Mouse (Mus musculus): ENCODE measurements around the gene Srsf7.
"Not testable (repeated sequence)": the region's sequence is repeated elsewhere in the genome, so short reads cannot be mapped to it uniquely, and the experiment has no call there.

Srsf7 gene

DNA sequence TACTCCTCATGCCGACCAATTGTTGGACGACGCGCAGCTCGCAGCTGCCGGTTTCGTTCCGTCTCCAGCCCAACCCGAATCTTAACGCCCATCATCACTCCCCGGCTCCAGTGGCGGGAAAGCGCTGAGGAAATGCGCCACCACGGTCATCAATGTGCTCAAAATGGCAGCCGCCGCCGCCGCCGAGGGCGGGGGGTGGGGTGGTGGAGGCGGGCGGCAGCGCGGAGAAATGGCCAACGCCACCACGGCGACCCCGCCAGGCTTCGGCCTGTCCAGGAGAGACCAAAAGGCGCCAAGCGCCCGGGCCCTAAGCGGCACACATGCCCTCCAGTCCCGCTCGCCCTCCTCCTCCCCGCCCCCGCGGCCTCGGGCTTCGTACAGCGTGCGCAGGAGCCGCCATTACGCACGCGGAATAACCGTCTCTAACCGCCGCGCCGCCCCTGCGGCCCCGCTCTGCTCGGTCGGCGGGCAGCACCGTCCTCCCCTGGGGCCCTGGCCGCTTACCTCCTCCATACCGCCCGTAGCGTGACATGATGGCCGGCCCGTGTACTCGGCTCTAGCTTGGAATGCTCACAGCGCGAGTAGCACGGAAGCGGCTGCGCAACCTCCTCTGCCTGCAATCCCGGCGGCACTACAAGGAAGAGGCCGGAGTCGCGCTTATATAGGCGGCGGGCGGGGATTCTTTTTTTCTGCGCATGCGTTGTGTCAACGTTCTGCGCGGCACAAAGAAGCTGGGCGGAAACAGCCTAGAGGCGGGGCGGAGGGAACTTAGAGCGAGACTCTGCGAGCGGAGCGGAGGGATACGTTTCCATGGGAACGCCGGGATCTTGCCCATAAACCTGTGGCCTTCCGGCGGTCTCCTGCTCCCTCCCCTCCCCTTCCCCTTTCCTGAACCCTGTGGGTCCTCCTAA is at the start of gene Srsf7, which contains the start of gene Ttc39d:
Gene Srsf7, minus strand, starts transcription at position 637 of the 911 bp plus-strand sequence.
Gene Ttc39d, plus strand, starts transcription at position 790 of the 911 bp plus-strand sequence.
- peak; percentile 94 to 98 for DNase-seq (ENCODE audit: low spot score in 2 of 2)

DNA sequence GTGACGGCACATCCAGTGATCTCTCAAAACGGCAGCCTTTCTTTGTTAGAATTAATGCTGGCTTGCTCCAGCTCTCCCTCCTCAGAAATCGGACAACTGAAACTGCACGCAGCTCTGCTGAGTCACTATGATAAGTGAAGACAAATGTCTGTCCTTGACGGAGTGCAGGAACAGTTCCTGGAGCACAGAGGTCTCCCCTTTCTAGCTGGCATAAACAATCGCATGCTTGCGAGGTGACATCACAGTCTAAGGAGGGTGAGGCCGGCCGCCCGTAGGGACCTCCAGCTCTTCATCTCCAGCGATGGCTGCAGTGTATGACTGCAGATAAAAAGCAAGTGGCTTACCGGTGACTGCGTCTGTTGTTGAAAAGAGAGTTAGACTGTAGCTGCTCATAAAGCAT is 48.1 kb upstream of the Srsf7 start:
- DNase-seq (ENCODE audit: low spot score in 2 of 2): no peak

DNA sequence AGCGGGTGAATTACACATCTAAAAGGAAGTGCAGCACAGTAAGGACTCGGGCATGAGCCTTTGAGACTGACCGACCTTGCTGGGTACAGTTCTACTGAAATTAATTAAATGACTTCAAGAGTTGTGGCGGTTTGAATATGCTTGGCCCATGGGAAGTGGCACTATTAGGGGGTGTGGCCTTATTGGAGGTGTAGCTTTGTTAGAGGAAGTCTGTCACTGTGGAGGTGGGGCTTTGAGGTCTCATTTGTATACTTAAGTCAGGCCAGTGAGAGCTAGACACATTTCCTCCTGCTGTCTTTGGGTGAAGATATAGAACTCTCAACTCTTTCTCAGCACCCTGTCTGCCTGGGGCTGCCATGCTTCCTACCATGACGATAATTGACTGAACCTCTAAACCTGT is 47.3 kb upstream of the Srsf7 start:
- no peak for DNase-seq (ENCODE audit: low spot score in 2 of 2)

DNA sequence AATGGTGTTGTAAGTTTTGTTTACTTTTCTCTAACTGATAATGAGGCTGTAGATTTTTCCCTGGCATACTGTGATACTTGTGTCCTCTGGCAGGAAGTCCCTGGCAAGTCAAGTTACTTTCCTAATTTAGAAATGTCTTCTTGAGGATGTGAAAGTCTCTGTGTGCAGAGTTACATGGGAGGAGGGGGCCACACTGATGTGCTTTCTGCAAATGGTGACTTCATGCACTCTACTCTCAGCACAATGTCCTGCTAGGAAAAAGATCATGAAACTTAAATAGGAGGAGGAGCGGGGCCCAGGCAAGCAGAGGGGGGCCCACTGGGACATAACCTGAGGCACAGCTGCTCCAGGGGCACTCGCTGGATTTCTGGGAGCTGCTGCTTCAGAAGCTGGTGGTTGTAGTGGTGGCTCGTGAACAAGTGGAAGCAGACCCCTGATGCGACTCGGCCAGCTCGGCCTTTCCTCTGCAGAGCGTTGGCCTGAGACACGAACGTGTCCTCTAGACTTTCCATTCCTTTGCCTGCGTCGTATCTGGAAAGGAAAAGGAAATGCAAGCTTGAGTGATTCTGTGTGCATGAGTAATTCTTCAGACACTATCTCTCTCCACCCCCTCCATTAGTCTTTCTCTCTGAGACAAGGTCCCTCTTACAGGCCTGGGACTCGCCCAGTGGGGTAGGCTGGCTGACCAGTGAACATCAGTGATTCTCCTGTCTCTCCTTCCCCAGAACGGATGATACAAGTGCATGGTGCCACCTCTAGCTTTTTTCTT is 45.8 kb upstream of the Srsf7 start:
- DNase-seq (ENCODE audit: low spot score in 2 of 2): no peak

DNA sequence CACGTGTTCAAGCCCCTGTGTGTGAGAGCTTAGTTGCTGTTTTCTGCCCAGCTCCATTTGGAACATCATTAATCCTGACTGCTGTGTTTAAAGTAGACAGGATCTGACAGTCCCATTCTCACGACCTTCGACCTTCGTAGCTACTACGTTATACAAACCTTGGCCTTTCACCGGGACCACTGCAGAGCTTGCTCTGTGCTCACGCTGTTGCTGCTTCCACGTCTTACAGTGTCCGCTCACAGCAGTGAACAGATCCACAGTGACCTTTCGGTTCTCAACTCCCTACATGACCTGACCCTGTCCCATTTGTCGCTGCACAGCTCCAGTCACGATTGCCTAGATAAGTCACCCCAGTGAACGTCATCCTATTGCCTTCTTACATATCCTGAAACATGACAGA is 36.0 kb upstream of the Srsf7 start:
- no peak for DNase-seq (ENCODE audit: low spot score in 2 of 2)

DNA sequence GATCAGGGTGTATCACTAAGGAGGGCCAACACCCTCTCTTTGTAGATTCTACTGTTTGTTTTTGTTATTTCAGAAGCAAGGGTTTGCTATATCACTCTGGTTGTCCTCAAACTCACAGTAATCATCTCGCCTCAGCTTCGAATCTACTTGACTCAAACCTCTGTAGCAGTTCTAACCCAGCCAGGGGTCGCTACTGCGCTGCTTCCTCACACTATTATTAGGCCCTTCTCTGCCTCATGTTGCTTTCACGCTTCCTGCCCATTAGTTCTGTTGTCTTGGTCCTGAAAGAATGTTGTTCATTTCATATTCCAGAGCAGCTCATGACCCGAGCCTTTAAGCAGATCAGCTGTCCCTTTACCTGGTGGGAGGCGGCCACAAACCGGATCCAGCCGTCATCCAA is 34.5 kb upstream of the Srsf7 start:
- DNase-seq (ENCODE audit: low spot score in 2 of 2): no peak

DNA sequence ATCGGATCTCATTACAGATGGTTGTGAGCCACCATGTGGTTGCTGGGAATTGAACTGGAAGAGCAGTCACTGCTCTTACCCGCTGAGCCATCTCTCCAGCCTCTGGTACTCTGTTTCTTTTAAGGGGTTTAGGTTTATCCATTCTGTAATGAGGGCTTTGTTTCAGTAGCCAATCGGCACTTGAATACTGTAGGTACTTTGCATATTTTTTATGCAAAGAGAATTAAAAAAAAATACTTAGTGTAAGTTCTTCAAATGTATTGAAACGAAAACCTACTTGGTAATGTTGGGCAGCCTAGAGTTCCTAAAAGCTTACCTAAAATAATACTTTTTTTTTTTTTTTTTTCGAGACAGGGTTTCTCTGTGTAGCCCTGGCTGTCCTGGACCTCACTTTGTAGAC is 30.4 kb upstream of the Srsf7 start:
- DNase-seq (ENCODE audit: low spot score in 2 of 2): no peak

DNA sequence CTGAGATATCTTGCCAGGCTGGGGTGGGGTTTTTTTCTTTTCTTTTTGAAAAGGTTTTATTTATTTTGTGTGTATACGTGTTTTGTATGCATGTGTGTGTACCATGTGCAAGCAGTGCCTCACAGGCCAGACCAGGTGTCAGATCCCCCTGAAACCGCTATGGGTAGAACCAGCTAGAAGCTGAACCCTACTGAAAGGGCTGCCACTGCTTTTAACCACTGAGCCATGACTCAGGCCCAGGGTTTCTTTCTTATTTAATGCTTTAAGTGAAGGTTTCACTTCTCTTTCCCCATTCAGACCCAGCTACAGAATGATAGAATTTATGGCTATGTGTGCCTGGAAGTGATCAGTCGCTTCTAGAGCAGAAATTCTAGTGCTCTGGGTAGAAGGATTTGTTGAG is 29.7 kb upstream of the Srsf7 start:
- DNase-seq (ENCODE audit: low spot score in 2 of 2): no peak

DNA sequence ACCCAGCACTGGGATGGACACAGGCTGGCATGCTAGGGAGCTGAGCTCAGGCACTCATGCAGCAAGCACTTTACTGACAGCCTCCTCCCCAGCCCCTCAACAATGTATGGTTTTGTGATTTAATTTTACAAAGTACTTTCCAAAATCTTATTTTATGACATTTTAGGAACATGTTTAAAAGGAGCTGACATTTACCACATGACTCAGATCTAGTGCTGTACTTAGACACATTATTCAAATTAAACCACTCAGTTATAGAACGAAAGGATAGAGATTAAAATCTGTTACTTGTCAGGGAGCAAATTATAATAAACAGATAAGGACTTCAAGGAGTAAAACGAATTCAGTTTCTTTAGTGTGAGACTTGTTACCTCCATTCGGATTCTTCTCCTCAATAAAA is 28.4 kb upstream of the Srsf7 start:
- no peak for DNase-seq (ENCODE audit: low spot score in 2 of 2)

DNA sequence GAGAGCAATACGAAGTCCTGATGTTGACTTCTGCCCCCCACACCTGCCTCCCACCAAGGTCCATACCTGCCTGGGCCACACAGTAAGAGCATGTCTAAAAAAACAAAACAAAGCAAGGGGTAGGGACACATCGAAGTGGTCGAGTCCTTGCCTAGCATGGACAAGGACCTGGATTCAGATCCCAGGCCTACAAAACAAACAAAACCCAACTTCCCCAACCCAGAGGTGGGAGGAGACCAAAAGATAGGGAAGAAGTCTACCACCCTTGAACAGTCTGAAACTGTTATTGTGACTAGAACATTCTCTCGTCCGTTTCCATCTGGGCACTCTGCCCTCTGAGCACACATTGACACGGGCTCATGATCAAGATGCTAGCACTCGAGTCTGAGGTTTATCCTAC is 27.3 kb upstream of the Srsf7 start:
- DNase-seq (ENCODE audit: low spot score in 2 of 2): no peak

DNA sequence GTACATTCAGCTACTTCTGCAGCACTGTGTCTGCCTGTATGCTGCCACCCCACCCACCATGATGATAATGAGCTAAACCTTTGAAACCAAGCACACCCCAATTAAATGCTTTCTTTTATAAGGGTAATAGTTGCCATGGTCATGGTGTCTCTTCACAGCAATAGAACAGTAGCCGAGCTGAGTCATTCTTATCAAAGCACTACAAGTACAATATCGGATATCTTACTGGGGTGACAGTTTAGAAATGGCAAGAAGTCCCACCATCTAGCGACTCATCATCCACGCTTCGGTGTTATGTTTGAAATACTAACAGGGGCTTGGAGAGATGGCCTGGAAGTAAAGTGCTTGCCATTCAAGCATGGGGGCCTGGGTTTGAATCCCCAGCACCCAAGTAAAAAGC is 26.7 kb upstream of the Srsf7 start:
- no peak for DNase-seq (ENCODE audit: low spot score in 2 of 2)

DNA sequence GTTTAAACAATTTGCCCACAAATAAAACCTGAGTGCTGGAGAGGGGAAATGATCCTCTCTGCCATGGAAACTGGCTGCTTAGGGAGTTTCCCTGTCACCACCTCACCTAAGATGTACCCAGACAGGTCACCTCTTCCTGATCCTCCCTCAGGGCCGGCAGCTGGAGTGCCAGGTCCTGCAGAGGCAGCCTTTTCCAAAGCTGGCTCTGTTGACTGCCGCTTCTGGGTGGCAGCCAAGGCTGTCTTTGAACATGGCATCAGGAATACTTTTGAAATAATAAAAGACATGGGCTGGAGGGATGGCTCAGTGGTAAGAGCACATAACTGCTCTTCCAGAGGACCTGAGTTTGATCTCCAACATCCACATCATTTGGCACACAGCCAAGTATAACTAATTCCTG is 22.3 kb upstream of the Srsf7 start:
- no peak for DNase-seq (ENCODE audit: low spot score in 2 of 2)

DNA sequence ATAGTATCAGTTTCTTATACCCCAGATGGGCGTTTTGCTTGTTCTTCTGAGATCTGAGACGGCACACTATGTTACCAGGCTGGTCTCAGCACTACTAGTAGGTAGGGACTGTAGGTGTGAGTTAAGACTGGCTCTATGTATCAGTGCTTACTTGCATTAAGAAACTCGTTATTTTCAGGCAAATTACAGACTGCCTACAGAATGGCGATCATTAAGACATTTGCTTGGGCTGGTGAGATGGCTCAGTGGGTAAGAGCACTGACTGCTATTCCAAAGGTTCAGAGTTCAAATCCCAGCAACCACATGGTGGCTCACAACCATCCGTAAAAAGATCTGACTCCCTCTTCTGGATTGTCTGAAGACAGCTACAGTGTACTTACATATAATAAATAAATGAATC is 18.0 kb upstream of the Srsf7 start:
- DNase-seq (ENCODE audit: low spot score in 2 of 2): not testable (repeated sequence)

DNA sequence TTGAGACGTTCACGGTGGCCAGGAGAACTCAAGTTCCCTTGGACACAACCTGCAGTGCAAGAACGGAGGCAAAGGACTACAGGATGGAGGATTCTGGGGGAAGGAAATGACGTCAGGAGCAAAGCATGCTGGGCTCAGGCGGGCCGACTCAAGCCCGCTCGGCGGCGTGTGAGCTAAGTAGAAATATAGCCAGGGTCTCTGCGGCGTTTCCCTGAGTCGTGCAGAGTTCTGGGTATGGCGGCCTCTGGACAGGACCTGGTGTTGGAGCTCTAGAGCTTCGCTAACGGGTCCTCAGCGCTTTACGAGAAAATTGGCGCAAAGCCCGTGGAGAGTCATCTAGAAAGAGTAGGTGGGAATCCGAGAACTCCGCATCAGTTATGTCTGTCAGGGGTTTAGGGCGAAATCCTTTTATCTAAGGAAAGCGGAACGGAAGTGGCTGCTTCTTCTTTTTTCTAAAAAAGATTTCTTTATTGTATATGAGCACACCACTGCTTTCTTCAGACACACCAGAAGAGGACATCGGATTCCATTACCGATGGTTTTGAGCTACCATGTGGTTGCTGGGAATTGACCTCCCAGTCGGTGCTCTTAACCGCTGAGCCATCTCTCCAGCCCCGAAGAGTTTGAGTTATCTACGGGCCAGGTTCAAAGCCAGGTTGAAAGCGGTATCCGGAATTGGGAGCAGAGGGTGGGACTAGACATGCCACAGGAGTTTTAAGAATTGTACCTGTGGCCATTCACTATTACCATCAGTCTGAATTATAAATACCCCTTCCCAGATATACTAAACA is 17.4 kb upstream of the Srsf7 start, which contains the start of gene Gemin6:
Gene Gemin6, plus strand, starts transcription at position 116 of the 791 bp plus-strand sequence.
- DNase-seq (ENCODE audit: low spot score in 2 of 2): peak; percentile 76 to 88

DNA sequence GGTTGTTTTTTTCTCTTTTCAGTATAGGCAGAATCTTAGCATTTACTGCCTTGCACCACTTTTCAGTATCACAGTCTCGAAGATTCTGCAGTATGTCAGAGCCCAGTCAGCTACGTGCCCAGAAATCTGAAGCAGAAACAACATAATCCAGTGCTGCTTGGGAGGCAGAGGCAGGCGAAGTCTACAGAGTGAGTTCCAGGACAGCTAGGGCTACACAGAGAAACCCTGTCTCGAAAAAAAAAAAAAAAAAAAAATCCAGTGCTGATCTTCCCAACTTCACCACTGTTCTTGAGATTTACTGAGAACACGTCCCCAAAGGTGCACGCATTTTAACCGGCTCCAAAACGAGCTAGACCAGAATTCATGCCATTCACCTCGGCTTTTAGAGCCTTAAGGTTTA is 16.7 kb upstream of the Srsf7 start:
- DNase-seq (ENCODE audit: low spot score in 2 of 2): no peak

DNA sequence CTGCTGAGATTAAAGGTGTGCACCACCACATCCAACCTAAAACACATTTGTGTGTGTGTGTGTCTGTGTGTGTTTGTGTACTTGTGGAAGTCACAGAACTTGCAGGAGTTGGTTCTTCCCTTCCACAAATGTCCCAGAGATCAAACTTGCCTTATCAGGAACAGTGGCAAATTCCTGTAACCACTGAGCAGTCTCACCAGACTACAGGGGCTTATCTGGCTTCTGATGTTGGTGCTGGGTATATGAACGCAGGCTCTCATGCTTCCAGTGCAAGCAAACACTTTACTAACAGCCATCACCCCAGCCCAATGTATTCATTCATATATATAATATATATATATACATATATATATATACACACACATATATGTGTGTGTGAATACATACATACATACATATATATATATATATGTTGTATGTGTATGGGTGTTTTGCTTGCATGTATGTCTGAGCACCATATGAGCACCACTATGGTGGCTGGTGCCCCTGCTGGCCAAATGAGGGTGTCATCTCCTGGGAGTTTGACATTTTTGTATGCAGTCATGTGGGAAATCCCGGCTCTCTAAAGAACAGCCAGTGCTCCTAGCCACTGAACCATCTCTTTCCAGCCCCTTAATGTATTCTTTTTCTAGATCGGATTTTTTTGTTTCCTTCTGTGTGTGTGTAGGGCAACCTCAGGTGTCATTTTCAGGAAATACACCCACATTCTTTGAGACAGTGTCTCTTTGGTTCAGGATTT is 15.0 kb upstream of the Srsf7 start:
- no peak for DNase-seq (ENCODE audit: low spot score in 2 of 2)

DNA sequence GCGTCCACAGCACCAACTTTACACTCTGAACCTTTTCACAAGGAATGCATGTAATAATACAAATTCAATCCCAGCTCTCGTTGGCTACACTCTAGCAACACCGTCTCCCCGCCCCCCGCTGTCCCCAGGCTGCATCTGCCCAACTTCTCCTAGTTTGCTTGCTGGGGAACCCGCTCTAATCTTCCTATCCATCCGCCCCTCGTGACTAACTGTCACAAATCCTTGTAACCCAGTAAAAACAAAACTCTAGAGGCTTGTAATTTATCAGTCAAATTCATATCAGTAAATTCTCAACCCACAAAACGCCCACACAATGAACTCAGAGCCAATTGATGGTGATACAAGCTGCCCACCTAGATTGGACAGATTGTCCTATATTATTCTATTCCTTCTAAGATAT is 14.1 kb upstream of the Srsf7 start:
- no peak for DNase-seq (ENCODE audit: low spot score in 2 of 2)

DNA sequence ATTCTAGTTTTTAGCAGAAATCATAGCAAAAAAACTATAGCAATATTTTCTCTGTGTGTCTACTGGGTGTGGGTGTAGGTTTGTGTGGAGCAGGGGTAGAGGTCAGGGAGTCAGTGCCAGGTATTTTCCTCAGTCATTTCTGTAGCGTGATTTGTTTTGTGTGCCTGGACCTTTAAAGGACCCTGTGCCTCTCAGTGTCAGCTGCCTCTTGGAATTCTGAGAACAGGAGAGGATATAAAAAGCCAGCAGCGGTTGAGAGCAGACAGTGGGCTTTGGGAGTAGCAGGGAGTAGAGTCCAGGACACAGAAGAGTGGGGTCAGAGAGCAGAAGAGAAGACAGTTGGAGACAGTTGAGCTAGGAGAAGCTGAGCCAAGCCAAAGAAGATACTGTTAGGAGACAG is 13.0 kb upstream of the Srsf7 start:
- DNase-seq (ENCODE audit: low spot score in 2 of 2): no peak

DNA sequence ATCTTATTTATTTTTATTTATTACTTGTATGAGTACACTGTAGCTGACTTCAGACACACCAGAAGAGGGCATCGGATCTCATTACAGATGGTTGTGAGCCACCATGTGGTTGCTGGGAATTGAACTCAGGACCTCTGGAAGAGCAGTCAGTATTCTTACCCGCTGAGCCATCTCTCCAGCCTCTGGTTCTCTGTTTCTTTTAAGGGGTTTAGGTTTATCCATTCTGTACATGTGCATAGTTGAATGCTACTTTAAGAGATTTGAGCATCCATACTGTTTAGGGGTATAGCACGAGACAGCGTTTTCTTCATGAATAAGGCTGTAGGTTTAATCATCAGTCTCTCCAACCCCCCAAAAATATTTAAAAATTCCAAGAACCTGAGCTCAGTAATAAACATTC is 6.9 kb upstream of the Srsf7 start:
- DNase-seq (ENCODE audit: low spot score in 2 of 2): not testable (repeated sequence)

DNA sequence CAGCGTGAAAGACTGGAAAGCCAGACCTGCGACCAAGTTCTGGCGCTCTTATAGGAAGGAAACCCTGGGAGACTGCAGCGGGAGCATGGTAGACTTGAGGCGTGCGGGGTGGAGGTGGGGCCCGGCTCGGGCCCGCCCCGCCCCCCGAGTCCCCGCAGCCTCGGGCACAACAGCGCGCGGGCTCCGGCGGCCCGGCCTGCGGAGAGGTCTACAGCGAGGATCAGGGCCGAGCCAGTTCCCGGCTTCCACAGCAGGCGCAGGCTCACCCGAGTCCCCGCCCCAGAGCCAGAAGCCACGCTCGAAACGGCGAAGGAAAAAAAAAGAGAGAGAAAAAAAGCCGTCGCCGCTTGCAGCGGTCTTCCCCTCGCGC is 821 bp downstream of the Srsf7 start:
- DNase-seq (ENCODE audit: low spot score in 2 of 2): no peak

DNA sequence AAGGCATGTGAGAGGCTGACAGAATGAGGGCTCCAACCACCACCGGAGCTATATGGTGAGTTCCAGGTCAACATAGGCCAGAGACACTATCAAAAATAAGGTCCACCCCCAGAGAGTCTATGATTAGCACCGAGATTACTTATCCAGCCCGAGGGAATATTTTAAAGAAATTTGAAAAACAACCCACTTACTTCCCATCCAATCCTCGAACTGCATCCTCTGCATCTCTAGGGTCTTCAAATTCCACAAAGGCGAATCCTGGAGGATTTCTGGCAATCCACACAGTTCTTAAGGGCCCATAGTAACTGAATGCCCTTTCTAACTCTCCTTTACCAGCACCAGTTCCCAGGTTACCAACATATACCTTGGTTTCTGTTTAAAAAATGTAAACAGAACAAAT is 1.4 kb downstream of the Srsf7 start:
- no peak for DNase-seq (ENCODE audit: low spot score in 2 of 2)
